Mouse (Mus musculus): ENCODE results near the gene Pik3r3. TPM values are rescaled to one million over a fixed set of nuclear protein-coding genes. Genes with fewer than 3 reads are reported as not detected.
A peak's percentile ranks its signal among the peaks of the same experiment; 100 is the strongest.
"Not testable (repeated sequence)": the region's sequence is repeated elsewhere in the genome, so short reads cannot be mapped to it uniquely, and the experiment has no call there.

Pik3r3 gene
- polyA plus RNA-seq, 1 experiment from 2014 or later = 17.2 TPM

DNA sequence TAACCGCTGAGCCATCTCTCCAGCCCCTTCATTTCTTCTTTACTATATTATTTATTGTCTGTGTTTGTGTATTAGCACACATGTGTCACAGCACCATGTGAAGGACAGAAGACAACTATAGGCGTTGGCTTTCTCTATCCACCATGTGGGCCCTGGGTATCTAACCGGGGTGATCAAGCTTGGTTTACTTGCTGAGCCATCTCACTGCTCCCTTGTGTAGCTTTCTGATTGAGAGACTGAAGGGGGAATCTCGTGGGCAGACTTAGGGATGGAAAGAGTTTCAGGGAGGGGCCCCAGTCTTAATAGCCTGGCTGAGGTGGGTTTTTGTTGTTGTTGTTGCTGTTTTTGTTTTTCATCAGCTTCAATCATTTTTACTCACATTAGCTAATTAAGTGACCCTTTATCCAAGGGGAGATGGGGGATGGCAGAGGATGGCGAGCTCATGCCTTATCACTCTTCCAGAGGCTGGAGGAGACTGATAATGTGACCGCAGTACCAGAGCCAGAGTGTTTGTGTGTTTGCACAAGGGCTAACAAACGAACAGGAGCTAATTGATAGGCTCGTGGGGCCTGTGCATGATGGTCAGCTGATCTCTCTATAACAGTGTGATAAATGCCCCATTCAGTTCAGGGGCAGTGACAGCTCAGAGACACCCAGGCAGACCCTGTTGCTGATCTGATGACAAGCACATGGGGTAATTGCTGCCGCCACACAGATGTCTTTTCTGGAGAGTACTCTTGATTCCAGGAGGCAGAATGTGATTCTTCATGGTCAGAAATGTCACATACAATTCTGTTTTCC lies 27.6 kb upstream of the Pik3r3 start:
- no peak overlapping the region for H3K27ac ChIP-seq
- no peak for DNase-seq (ENCODE audit: low spot score)

DNA sequence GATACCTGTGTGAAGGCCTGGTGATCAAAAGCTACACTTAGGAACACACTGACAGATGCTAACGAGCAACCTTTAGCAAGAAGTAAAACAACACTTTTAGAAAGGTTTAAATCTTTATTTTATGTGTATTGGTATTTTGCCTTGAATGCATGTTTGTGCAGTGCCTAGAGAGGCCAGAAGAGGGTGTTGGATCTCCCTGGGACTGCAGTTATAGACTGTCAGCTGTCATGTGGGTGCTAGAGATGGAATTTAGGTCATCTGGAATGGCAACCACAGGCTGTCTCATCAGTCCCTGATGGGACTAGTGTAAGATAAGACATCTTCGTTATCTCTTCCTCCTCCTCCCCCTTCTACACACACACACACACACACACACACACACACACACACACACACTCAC lies 23.0 kb upstream of the Pik3r3 start:
- no peaks in the 10 kb centered on the region for H3K27me3 ChIP-seq (ENCODE audit: insufficient read depth, poor library complexity, severe bottlenecking)
- H3K4me1 ChIP-seq = peaks cover 7% of the 10 kb centered on the region; the same call in 1 of the 2 replicates
- no peak overlapping the region for H3K4me3 ChIP-seq
- DNase-seq (ENCODE audit: low spot score) = no peak
- no peaks in the 10 kb centered on the region for H3K36me3 ChIP-seq
- no peak overlapping the region for H3K27ac ChIP-seq
- H3K9me3 ChIP-seq = no peaks in the 10 kb centered on the region
- 62% methylated on average over 2 of the region's 2 CpGs for WGBS

More for the DNA sequence above, 27.6 kb upstream of the Pik3r3 start:
- no peaks in the 10 kb centered on the region for H3K27me3 ChIP-seq (ENCODE audit: insufficient read depth, poor library complexity, severe bottlenecking)
- no peaks in the 10 kb centered on the region for H3K36me3 ChIP-seq
- H3K9me3 ChIP-seq = no peaks in the 10 kb centered on the region
- 32% methylated on average over 9 of the region's 9 CpGs for WGBS
- no peak overlapping the region for H3K4me3 ChIP-seq
- peaks cover 13% of the 10 kb centered on the region; the same call in 1 of the 2 replicates for H3K4me1 ChIP-seq

DNA sequence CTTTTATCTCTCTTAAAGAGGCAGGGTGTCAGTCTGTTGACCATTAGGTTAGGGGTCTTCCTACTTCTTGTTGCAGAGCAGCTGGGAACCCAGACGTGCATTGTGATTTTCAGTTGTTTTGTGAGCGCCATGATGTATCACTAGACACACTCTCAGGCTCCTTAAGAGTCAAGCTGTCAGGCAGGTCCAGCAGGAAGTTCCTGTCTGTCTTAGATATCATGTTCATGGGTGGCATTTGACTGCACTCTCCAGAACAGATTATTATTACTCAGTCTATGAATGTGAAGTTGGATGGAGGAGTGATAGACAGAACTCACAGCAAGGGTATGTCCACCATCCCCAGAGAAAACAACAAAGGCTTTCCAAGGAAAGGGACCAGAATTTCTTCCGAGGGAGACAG lies 17.0 kb upstream of the Pik3r3 start:
- WGBS = 61% methylated on average over 3 of the region's 3 CpGs

DNA sequence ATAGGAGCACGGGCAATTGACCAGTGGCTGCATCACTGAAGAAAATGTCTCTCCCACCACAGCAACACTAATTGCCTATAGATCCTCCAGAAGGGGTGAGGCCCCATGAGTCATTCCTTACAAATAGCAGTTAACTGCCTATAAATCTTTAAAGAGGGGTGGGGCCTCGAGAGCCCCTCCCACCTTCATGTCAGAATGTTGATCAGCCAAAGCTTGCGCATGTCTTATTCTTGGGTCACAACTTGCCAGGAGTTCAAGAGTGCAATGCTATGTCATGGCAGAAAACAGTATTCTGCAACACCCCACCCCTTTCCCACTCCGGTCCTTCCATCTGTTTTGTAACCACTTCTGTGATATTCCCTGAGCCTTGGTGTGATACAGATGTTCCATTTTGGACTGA lies 14.9 kb upstream of the Pik3r3 start:
- WGBS = 87% methylated on average over 4 of the region's 4 CpGs
- H3K36me3 ChIP-seq = no peaks in the 10 kb centered on the region
- DNase-seq (ENCODE audit: low spot score) = no peak
- no peak overlapping the region for H3K4me3 ChIP-seq
- H3K27ac ChIP-seq = no peak overlapping the region
- H3K9me3 ChIP-seq = no peaks in the 10 kb centered on the region
- H3K27me3 ChIP-seq (ENCODE audit: insufficient read depth, poor library complexity, severe bottlenecking) = no peaks in the 10 kb centered on the region
- 0 out of 2 replicates have a peak, but pooled peaks cover 4% of the 10 kb centered on the region for H3K4me1 ChIP-seq

More for the DNA sequence above, 17.0 kb upstream of the Pik3r3 start:
- H3K9me3 ChIP-seq = no peaks in the 10 kb centered on the region
- no peaks in the 10 kb centered on the region for H3K27me3 ChIP-seq (ENCODE audit: insufficient read depth, poor library complexity, severe bottlenecking)
- H3K4me3 ChIP-seq = no peak overlapping the region
- no peak overlapping the region for H3K27ac ChIP-seq
- no peaks in the 10 kb centered on the region for H3K36me3 ChIP-seq
- H3K4me1 ChIP-seq = 0 out of 2 replicates have a peak, but pooled peaks cover 4% of the 10 kb centered on the region
- no peak for DNase-seq (ENCODE audit: low spot score)

DNA sequence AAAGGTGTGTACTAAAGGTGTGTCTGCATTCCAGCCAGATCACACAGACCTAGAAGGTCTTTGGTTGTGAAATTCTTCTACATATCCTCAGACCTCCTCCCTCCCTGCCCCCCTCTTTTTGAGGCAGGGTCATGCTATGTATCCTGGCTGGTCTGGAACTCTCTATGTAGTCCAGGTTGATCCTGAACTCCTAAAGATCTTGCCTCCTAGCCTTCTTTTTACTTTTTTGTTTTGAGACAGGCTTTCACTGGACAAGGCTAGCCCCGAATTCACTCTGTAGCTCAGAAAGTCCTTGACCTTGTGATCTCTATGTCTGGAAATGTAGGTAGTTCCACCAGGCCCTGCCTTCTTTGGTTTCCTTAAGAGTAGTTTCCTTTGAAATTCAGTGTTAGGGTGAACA lies 12.5 kb upstream of the Pik3r3 start:
- WGBS = 87% methylated on average over 1 of the region's 1 CpGs
- DNase-seq (ENCODE audit: low spot score) = no peak
- Histone ChIP-seq H3K27me3 (ENCODE audit: insufficient read depth, poor library complexity, severe bottlenecking) (no peaks in the 10 kb centered on the region), H3K27ac (no peak overlapping the region), H3K4me3 (no peak overlapping the region), H3K36me3 (no peaks in the 10 kb centered on the region), H3K9me3 (no peaks in the 10 kb centered on the region), H3K4me1 (0 out of 2 replicates have a peak, but pooled peaks cover 4% of the 10 kb centered on the region)

DNA sequence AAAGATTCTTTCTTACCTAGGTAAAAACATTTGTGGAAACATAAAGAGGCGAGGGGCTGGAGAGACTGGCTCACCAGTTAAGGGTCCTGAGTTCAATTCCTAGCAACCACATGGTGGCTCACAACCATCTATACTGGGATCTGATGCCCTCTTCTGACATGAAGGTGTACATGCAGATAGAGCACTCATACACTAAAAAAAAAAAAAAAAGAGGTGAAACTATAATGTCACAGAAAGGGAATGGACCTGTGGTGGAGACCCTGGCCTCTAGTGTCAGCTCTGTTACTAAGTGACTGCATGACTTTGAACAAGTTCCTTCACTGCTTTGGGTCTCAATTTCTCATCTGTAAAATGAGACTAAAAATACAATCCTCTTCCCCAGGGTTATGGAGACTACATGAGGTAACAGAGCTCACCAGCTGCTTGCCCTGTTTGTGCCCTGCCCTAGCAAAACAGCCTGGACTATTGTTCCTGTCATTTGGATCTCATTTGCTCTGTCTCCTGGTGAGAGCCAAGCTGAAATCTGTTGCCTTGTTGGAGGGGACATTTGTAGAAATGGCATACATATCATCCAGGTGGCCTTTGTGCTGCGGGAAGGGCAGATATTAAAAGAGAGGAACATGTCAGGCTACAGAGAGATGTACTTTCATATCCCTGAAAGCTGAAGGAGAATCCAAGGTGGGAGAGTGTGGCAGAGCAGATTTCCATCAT lies 5.4 kb upstream of the Pik3r3 start:
- no peaks in the 10 kb centered on the region for H3K36me3 ChIP-seq
- H3K9me3 ChIP-seq = no peaks in the 10 kb centered on the region
- no peak overlapping the region for H3K27ac ChIP-seq
- H3K4me1 ChIP-seq = peaks cover 11% of the 10 kb centered on the region; the same call in 1 of the 2 replicates
- H3K27me3 ChIP-seq (ENCODE audit: insufficient read depth, poor library complexity, severe bottlenecking) = no peaks in the 10 kb centered on the region
- no peak for DNase-seq (ENCODE audit: low spot score)
- H3K4me3 ChIP-seq = no peak overlapping the region
- whole genome bisulfite sequencing = 88% methylated on average over 2 of the region's 2 CpGs

DNA sequence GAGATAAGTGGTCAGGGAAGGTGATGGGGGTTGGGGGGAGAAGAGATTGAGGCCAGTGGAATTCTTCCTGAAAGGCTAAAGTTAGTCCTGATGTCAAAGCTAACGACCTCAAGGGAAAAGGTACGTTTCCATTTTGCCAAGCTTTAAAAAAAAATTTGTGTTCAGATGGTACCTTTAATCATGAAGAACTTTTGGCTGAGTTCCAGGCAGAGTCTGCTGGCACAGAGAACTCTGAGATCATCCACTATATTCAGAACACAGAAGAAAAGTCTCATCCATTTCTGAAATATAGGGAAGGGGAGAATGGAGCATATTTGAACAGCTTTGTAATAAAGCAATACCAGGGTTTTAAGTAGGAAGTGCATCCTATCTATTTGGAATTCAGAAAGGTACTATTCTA lies 4.4 kb upstream of the Pik3r3 start:
- Histone ChIP-seq H3K27ac (no peak overlapping the region), H3K36me3 (no peaks in the 10 kb centered on the region), H3K4me3 (no peak overlapping the region), H3K27me3 (ENCODE audit: insufficient read depth, poor library complexity, severe bottlenecking) (no peaks in the 10 kb centered on the region), H3K4me1 (peaks cover 11% of the 10 kb centered on the region; the same call in 1 of the 2 replicates), H3K9me3 (no peaks in the 10 kb centered on the region)
- WGBS = 29% methylated on average over 2 of the region's 2 CpGs
- DNase-seq (ENCODE audit: low spot score) = no peak

DNA sequence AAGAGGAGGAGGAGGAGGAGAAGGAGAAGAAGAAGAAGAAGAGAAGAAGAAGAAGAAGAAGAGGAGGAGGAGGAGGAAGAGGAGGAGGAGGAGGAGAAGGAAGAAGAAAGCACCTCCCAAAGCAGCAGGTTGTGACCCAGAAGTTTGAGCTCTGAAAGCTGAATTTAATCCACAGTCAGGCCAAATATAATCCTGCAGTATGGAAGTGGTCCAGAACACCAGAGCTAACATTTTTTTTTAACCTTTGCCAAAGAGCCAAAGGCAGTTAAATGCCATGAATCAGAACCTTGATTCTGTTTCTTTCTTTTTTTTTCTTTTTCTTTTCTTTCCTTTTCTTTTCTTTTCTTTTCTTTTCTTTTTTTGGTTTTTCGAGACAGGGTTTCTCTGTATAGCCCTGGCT lies 3.8 kb upstream of the Pik3r3 start:
- WGBS = 85% methylated on average over 1 of the region's 1 CpGs
- not testable (repeated sequence) for H3K4me3 ChIP-seq; H3K27ac ChIP-seq; H3K27me3 ChIP-seq (ENCODE audit: insufficient read depth, poor library complexity, severe bottlenecking); DNase-seq (ENCODE audit: low spot score); H3K9me3 ChIP-seq; H3K36me3 ChIP-seq
- H3K4me1 ChIP-seq = peaks cover 11% of the 10 kb centered on the region; the same call in 1 of the 2 replicates

DNA sequence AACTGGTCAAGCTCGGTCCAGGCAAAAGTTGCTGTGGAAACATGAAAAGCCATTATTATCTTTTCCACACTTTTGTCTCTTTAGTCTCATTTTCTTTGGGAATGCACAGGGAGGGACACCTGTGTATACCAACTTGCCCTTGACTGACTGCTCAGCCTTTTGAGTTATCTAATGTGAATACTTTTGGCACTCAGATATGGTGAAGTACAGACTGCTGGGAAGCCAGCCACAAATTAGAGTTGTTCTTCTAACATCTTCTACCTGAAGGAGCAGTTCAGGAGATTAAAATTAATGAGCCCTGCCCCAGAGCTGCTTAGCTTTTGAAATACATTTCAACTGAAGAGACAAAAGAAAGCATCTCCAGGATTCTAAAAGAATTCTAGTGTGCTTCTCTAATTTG lies 2.4 kb upstream of the Pik3r3 start:
- Histone ChIP-seq H3K4me3 (no peak overlapping the region), H3K27ac (peak overlapping the region; percentile 99; the same call in 1 of the 2 replicates), H3K36me3 (no peaks in the 10 kb centered on the region), H3K9me3 (no peaks in the 10 kb centered on the region), H3K4me1 (peaks cover 16% of the 10 kb centered on the region; the same call in 1 of the 2 replicates), H3K27me3 (ENCODE audit: insufficient read depth, poor library complexity, severe bottlenecking) (no peaks in the 10 kb centered on the region)
- no peak for DNase-seq (ENCODE audit: low spot score)
- WGBS = 87% methylated on average over 1 of the region's 1 CpGs

DNA sequence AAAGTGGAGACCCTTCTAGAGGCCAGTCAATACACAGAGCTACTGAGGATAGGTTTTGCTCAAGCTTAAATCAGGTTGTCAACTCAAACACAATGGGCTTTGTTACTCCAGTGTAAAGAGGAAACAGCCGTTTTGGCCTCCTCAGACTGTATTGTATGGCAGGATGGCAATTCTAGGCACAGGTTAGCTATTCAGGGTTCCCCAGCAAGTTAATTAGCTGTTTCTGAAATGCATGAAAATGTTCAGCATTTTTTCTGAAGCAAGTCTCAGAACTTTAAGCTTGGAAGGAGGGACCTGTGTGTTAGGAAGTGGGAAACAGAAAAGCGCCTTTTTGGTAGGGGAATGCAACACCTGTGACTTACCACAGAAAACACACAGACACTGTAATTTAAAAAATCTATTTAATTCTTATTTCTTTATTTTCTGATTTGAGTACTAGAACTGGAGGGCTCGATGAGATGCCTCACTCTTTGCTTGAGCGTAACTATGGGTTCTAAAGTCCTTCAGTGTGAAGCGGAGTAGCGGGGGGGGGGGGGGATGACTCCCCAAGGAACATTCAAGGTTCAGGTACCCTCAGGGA lies 1.3 kb upstream of the Pik3r3 start:
- peak overlapping the region; percentile 99 for H3K27ac ChIP-seq
- H3K4me3 ChIP-seq = peak overlapping the region; percentile 79
- no peaks in the 10 kb centered on the region for H3K36me3 ChIP-seq
- no peak for DNase-seq (ENCODE audit: low spot score)
- H3K4me1 ChIP-seq = peaks cover 16% of the 10 kb centered on the region; the same call in 1 of the 2 replicates
- WGBS = 9% methylated on average over 6 of the region's 6 CpGs
- no peaks in the 10 kb centered on the region for H3K9me3 ChIP-seq
- no peaks in the 10 kb centered on the region for H3K27me3 ChIP-seq (ENCODE audit: insufficient read depth, poor library complexity, severe bottlenecking)

DNA sequence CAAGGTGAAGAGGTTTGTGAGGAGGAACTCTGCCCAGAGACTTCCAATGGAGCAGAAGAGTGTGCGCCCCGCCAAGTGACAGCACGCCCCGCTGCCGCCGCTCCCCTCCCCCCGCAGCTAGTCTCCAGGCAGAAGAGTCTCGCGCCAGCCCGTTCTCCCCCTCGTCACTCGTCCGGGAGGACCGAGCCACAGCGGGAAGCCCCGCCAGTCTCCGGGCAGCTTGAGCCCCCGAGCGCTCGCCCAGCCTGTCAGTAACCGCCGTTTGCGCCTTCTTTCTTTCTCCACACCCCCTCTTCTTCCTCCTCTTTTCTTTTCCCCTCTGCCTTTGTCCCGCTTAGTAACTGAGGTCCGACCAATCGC lies 658 bp upstream of the Pik3r3 start:
- no peak for DNase-seq (ENCODE audit: low spot score)
- Histone ChIP-seq H3K9me3 (no peaks in the 10 kb centered on the region), H3K27me3 (ENCODE audit: insufficient read depth, poor library complexity, severe bottlenecking) (no peaks in the 10 kb centered on the region), H3K4me3 (peak overlapping the region; percentile 79), H3K4me1 (peaks cover 16% of the 10 kb centered on the region; the same call in 1 of the 2 replicates), H3K36me3 (no peaks in the 10 kb centered on the region), H3K27ac (peak overlapping the region; percentile 99)
- WGBS = under 1% methylated on average over 26 of the region's 26 CpGs

DNA sequence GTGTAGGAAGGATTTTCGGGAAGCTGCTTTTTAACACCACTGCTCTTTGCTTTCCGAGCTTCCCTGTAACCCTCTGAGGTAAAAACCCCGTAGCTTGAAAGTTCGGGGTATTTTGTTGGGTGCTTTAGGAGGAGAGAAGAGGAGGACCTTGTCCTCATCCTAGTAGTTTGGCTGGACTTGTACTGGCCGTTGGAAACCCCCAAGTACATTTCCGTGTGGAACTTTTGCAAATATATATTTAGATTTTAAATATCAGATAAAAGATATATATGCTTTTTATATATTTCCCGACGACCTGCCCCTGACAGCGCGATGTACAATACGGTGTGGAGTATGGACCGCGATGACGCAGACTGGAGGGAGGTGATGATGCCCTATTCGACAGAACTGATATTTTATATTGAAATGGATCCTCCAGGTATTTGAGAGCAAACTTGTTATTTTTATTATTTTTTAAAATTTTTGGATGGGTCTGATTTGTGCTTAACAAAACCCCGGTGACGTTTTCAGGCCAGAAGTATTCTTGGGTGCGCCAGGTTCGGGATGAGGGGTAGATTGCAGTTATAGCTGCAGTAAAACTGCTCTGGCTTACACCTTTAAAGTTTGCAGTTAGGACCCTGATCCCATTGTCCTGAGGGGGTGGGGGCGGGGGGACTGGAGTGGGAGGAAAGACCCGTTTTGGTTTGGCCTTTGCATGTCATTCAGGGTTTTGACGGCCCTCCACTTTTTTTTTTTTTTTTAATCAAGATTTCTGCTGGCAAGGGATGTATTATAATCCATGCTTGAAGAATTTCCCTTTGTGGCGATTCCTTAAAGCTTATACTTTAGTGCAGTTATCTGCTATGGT lies 801 bp downstream of the Pik3r3 start:
- Histone ChIP-seq H3K4me1 (peaks cover 16% of the 10 kb centered on the region; the same call in 1 of the 2 replicates), H3K9me3 (no peaks in the 10 kb centered on the region), H3K4me3 (peak overlapping the region; percentile 79), H3K27ac (peak overlapping the region; percentile 99), H3K27me3 (ENCODE audit: insufficient read depth, poor library complexity, severe bottlenecking) (no peaks in the 10 kb centered on the region), H3K36me3 (no peaks in the 10 kb centered on the region)
- under 1% methylated on average over 23 of the region's 23 CpGs for WGBS
- no peak for DNase-seq (ENCODE audit: low spot score)
